Mouse (Mus musculus) testis, adult 2 months (tissue): ENCODE measurements at regions not wholly inside any gene's neighbourhood (a gene's known extent, or its start where the extent isn't known, plus 50 kb on each side); places are given as distances from the start of the nearest gene placed in this dataset.

Experiments
- CTCF ChIP-seq: fragments of 200-500 bp; IDR thresholded peaks from 2 replicates; pipeline ENCODE4 v1.5.1; 2012; ENCODE audit warnings: low read depth, mild to moderate bottlenecking, inconsistent platforms, low read length, moderate library complexity; ENCODE audit not compliant: control insufficient read depth, insufficient read depth, insufficient replicate concordance
- POLR2A ChIP-seq: fragments of 200-500 bp; IDR thresholded peaks from 2 replicates; pipeline ENCODE4 v1.6.1; 2012; ENCODE audit warnings: low read depth, mild to moderate bottlenecking, inconsistent platforms, low read length, moderate library complexity; ENCODE audit not compliant: control insufficient read depth

DNA sequence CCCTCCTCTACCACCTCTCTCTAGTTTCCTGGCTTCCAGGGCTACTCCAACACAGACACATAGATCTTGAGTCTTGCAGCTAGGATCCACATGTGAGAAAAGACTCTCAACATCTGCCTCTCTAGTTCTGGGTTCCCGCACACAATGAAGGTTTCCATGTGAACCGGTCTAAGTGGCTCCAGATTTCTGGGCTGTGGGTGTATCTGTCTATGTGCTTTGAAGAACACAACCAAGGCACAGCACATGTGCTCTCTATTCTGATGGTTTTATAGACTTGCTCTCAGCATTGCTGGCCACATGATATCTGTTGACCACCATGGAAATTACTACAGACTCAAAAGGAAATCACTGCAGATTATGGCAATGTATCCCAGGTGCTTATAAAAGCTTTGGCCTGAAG lies 972.4 kb downstream of the Defb40 start:
- TF ChIP-seq POLR2A (no peak), CTCF (no peak)
